Mouse (Mus musculus) intestine, embryonic 16.5 days (tissue): ENCODE measurements around the gene Ryr2. TPM values are rescaled to one million over a fixed set of nuclear protein-coding genes. Genes with fewer than 3 reads are reported as not detected.
A peak's percentile ranks its signal among the peaks of the same experiment; 100 is the strongest.

Experiments used
- ATAC-seq: fragments of 200-750 bp; cut with Nextera tagmentation; 2 replicates; pipeline ENCODE4 v1.8.0; 2017; ENCODE audit warnings: moderate TSS enrichment, moderate library complexity
- H3K27ac ChIP-seq: fragments of 300-500 bp; sonication (generic); 2 replicates; pipeline ENCODE4 v1.5.1; 2014; ENCODE audit warnings: mild to moderate bottlenecking, low read length
- H3K27me3 ChIP-seq: fragments of 300-500 bp; sonication (generic); replicated peaks from 2 replicates; pipeline ENCODE4 v1.6.1; 2014; ENCODE audit warnings: low read length, control low read depth, mixed read lengths; ENCODE audit not compliant: control insufficient read depth, insufficient read depth
- H3K36me3 ChIP-seq: fragments of 300-500 bp; sonication (generic); 2 replicates; pipeline ENCODE4 v1.6.1; 2014; ENCODE audit warnings: low read length, control low read depth; ENCODE audit not compliant: control insufficient read depth, insufficient read depth
- H3K4me1 ChIP-seq: fragments of 300-500 bp; sonication (generic); 2 replicates; pipeline ENCODE4 v1.6.1; 2014; ENCODE audit warnings: low read length, control low read depth, mixed read lengths; ENCODE audit not compliant: control insufficient read depth, insufficient read depth
- H3K4me2 ChIP-seq: fragments of 300-500 bp; sonication (generic); 2 replicates; pipeline ENCODE4 v1.6.1; 2014; ENCODE audit warnings: low read depth, low read length, control low read depth
- H3K4me3 ChIP-seq: fragments of 300-500 bp; sonication (generic); 2 replicates; pipeline ENCODE4 v1.5.1; 2014; ENCODE audit warnings: mild to moderate bottlenecking, low read length
- H3K9ac ChIP-seq: fragments of 300-500 bp; sonication (generic); 2 replicates; pipeline ENCODE4 v1.6.1; 2014; ENCODE audit warnings: low read depth, low read length
- H3K9me3 ChIP-seq: fragments of 300-500 bp; sonication (generic); 2 replicates; pipeline ENCODE4 v1.6.1; 2016; ENCODE audit warnings: low read length, control low read depth; ENCODE audit not compliant: control insufficient read depth
- WGBS: fragments of 180-500 bp; shearing (Covaris S2); extraction: QIAGEN DNeasy Blood & Tissue Kit; methylation state at CpG from one replicate; pipeline ENCODE4 v1.1.7; 2014; 5-methylcytosine and 5-hydroxymethylcytosine counted together
- polyA plus RNA-seq: library from polyadenylated mRNA; unstranded; fragments of >200 nt; fragmentation: Nextera tagmentation; extraction: Ambion mirVana; gene quantifications from 2 replicates; pipeline ENCODE4 v1.2.1, GENCODE M21; 2015

Ryr2 gene
- polyA plus RNA-seq, 1 experiment from 2014 or later, result 0.78 TPM

GRCm38 (mm10) chr13:11920495-11920894, 186.2 kb downstream of the Ryr2 start:
- H3K36me3 ChIP-seq, result no peaks in the 10 kb centered on the region
- no peaks in the 10 kb centered on the region for H3K9me3 ChIP-seq
- no peak overlapping the region for H3K4me3 ChIP-seq
- no peak overlapping the region for H3K4me2 ChIP-seq
- 70% methylated on average over 1 of the region's 1 CpGs for whole genome bisulfite sequencing
- no peak for ATAC-seq
- H3K4me1 ChIP-seq, result no peaks in the 10 kb centered on the region
- no peaks in the 10 kb centered on the region for H3K27me3 ChIP-seq
- no peak overlapping the region for H3K27ac ChIP-seq
- H3K9ac ChIP-seq, result no peak overlapping the region

- Histone ChIP-seq H3K4me1 (no peaks in the 10 kb centered on the region), H3K36me3 (no peaks in the 10 kb centered on the region), H3K9ac (no peak overlapping the region), H3K27me3 (no peaks in the 10 kb centered on the region), H3K27ac (no peak overlapping the region), H3K4me2 (no peak overlapping the region), H3K4me3 (no peak overlapping the region), H3K9me3 (no peaks in the 10 kb centered on the region)
- ATAC-seq, result peak; percentile 87
- WGBS, result 69% methylated on average over 6 of the region's 6 CpGs
Observed at GRCm38 (mm10) chr13:11919448-11919847, 187.3 kb downstream of the Ryr2 start.

GRCm38 (mm10) chr13:11915619-11916018, 191.1 kb downstream of the Ryr2 start:
- no peak overlapping the region for H3K9ac ChIP-seq
- no peaks in the 10 kb centered on the region for H3K27me3 ChIP-seq
- H3K4me3 ChIP-seq, result no peak overlapping the region
- H3K9me3 ChIP-seq, result no peaks in the 10 kb centered on the region
- H3K4me1 ChIP-seq, result no peaks in the 10 kb centered on the region
- no peak for ATAC-seq
- H3K27ac ChIP-seq, result no peak overlapping the region
- no peak overlapping the region for H3K4me2 ChIP-seq
- H3K36me3 ChIP-seq, result no peaks in the 10 kb centered on the region
- WGBS, result 63% methylated on average over 2 of the region's 2 CpGs

GRCm38 (mm10) chr13:11914682-11915081, 192.1 kb downstream of the Ryr2 start:
- H3K27ac ChIP-seq, result no peak overlapping the region
- no peaks in the 10 kb centered on the region for H3K9me3 ChIP-seq
- H3K27me3 ChIP-seq, result no peaks in the 10 kb centered on the region
- H3K36me3 ChIP-seq, result no peaks in the 10 kb centered on the region
- WGBS, result 67% methylated on average over 3 of the region's 3 CpGs
- no peak overlapping the region for H3K9ac ChIP-seq
- no peaks in the 10 kb centered on the region for H3K4me1 ChIP-seq
- H3K4me2 ChIP-seq, result no peak overlapping the region
- no peak for ATAC-seq
- no peak overlapping the region for H3K4me3 ChIP-seq

- Histone ChIP-seq H3K36me3 (no peaks in the 10 kb centered on the region), H3K27me3 (no peaks in the 10 kb centered on the region), H3K4me2 (no peak overlapping the region), H3K27ac (no peak overlapping the region), H3K9ac (no peak overlapping the region), H3K4me3 (no peak overlapping the region), H3K9me3 (no peaks in the 10 kb centered on the region), H3K4me1 (no peaks in the 10 kb centered on the region)
- no peak for ATAC-seq
- WGBS, result 78% methylated on average over 2 of the region's 2 CpGs
Observed at GRCm38 (mm10) chr13:11912208-11912607, 194.5 kb downstream of the Ryr2 start.

- Histone ChIP-seq H3K27ac (no peak overlapping the region), H3K9me3 (no peaks in the 10 kb centered on the region), H3K27me3 (no peaks in the 10 kb centered on the region), H3K4me1 (no peaks in the 10 kb centered on the region), H3K9ac (no peak overlapping the region), H3K36me3 (no peaks in the 10 kb centered on the region), H3K4me3 (no peak overlapping the region), H3K4me2 (no peak overlapping the region)
- ATAC-seq, result no peak
- 85% methylated on average over 4 of the region's 4 CpGs for WGBS
Observed at GRCm38 (mm10) chr13:11908123-11908522, 198.6 kb downstream of the Ryr2 start.

- Histone ChIP-seq H3K4me2 (no peak overlapping the region), H3K4me3 (no peak overlapping the region), H3K27ac (no peak overlapping the region), H3K36me3 (no peaks in the 10 kb centered on the region), H3K27me3 (no peaks in the 10 kb centered on the region), H3K9me3 (no peaks in the 10 kb centered on the region), H3K4me1 (no peaks in the 10 kb centered on the region), H3K9ac (no peak overlapping the region)
- WGBS, result 77% methylated on average over 2 of the region's 2 CpGs
- no peak for ATAC-seq
Observed at GRCm38 (mm10) chr13:11905126-11905525, 201.6 kb downstream of the Ryr2 start.

GRCm38 (mm10) chr13:11903272-11903671, 203.5 kb downstream of the Ryr2 start:
- Histone ChIP-seq H3K4me2 (no peak overlapping the region), H3K4me1 (no peaks in the 10 kb centered on the region), H3K9ac (no peak overlapping the region), H3K27ac (no peak overlapping the region), H3K36me3 (no peaks in the 10 kb centered on the region), H3K27me3 (no peaks in the 10 kb centered on the region), H3K9me3 (no peaks in the 10 kb centered on the region), H3K4me3 (no peak overlapping the region)
- no peak for ATAC-seq
- WGBS, result 68% methylated on average over 9 of the region's 9 CpGs

GRCm38 (mm10) chr13:11902856-11903255, 203.9 kb downstream of the Ryr2 start:
- H3K36me3 ChIP-seq, result no peaks in the 10 kb centered on the region
- ATAC-seq, result no peak
- no peaks in the 10 kb centered on the region for H3K27me3 ChIP-seq
- no peak overlapping the region for H3K27ac ChIP-seq
- H3K4me2 ChIP-seq, result no peak overlapping the region
- no peak overlapping the region for H3K9ac ChIP-seq
- H3K4me3 ChIP-seq, result no peak overlapping the region
- 66% methylated on average over 6 of the region's 6 CpGs for WGBS
- no peaks in the 10 kb centered on the region for H3K4me1 ChIP-seq
- H3K9me3 ChIP-seq, result no peaks in the 10 kb centered on the region

- no peaks in the 10 kb centered on the region for H3K4me1 ChIP-seq
- no peak overlapping the region for H3K4me3 ChIP-seq
- no peaks in the 10 kb centered on the region for H3K27me3 ChIP-seq
- 84% methylated on average over 2 of the region's 2 CpGs for WGBS
- no peaks in the 10 kb centered on the region for H3K9me3 ChIP-seq
- H3K27ac ChIP-seq, result no peak overlapping the region
- ATAC-seq, result no peak
- no peak overlapping the region for H3K9ac ChIP-seq
- no peaks in the 10 kb centered on the region for H3K36me3 ChIP-seq
- no peak overlapping the region for H3K4me2 ChIP-seq
Observed at GRCm38 (mm10) chr13:11900631-11901030, 206.1 kb downstream of the Ryr2 start.
